Mouse (Mus musculus): Measurements from ENCODE around the gene Abca7. TPM values are rescaled to one million over a fixed set of nuclear protein-coding genes. Genes with fewer than 3 reads are reported as not detected.

Abca7 gene
- polyA plus RNA-seq, 1 experiment from 2014 or later: 2.6 TPM

DNA sequence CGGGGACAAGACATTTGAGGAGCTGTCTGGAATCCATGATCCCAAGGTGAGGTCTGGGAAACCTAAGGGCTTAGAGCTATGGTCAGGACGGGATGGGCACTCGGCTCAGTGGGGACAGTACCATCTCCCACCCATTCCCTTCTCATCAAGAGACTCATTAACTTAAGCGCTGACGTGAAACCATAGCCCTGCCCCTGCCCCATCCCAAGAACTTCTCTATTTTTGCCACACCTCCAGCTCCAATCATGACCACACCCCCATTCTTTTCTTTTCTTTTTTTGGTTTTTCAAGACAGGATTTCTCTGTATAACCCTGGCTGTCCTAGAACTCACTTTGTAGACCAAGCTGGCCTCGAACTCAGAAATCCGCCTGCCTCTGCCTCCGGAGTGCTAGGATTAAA is 21.6 kb upstream of the Abca7 start:
- ATAC-seq (ENCODE audit: insufficient number of reproducible peaks, insufficient read depth, low FRiP score, low TSS enrichment): no peak
- 84% methylated on average over 8 of the region's 8 CpGs for WGBS
- H3K4me3 ChIP-seq: no peak overlapping the region

GRCm38 (mm10) chr10:79976071-79976721 is 20.1 kb upstream of the Abca7 start:
- Histone ChIP-seq H3K27ac (no peak overlapping the region), H3K36me3 (peaks cover 63% of the 10 kb centered on the region), H3K4me3 (no peak overlapping the region), H3K4me2 (replicated peaks) (no peak overlapping the region), H3K27me3 (peaks cover 6% of the 10 kb centered on the region; the same call in 1 of the 2 replicates), H3K9ac (no peak overlapping the region), H3K9me3 (no peaks in the 10 kb centered on the region), H3K4me1 (peaks cover 2% of the 10 kb centered on the region; the same call in 1 of the 2 replicates)
- ATAC-seq (ENCODE audit: insufficient number of reproducible peaks, insufficient read depth, low FRiP score, low TSS enrichment): no peak
- 90% methylated on average over 28 of the region's 28 CpGs for WGBS

More for the DNA sequence above, 21.6 kb upstream of the Abca7 start:
- Histone ChIP-seq H3K27ac (no peak overlapping the region), H3K9ac (no peak overlapping the region), H3K27me3 (peaks cover 16% of the 10 kb centered on the region; the same call in 1 of the 2 replicates), H3K4me2 (replicated peaks) (no peak overlapping the region), H3K9me3 (no peaks in the 10 kb centered on the region), H3K36me3 (peaks cover 56% of the 10 kb centered on the region), H3K4me1 (peaks cover 7% of the 10 kb centered on the region; the same call in 1 of the 2 replicates)

DNA sequence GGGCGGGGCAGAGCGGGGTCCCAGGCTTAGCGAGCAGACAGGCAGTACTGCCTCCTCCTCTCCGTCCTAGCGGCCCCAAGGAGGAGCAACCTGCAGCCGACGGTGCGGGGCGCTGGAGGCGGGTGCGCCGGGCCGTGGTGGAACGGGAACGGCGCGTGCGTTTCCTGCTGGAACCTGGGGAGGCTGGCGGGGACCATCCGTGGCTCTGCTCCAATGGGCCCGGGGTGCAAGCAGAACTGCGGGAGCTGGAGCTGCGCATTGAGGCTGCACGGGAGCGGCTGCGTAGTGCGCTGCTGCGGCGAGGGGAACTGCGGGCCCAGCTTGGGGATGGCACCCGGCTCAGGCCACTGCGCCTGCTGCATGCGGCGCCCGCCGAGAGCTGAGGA is 19.6 kb upstream of the Abca7 start:
- ATAC-seq (ENCODE audit: insufficient number of reproducible peaks, insufficient read depth, low FRiP score, low TSS enrichment): no peak
- 78% methylated on average over 31 of the region's 36 CpGs for WGBS
- Histone ChIP-seq H3K27me3 (peaks cover under 1% of the 10 kb centered on the region; the same call in 1 of the 2 replicates), H3K27ac (no peak overlapping the region), H3K4me3 (no peak overlapping the region), H3K9ac (no peak overlapping the region), H3K4me1 (no peaks in the 10 kb centered on the region), H3K36me3 (peaks cover 67% of the 10 kb centered on the region), H3K4me2 (replicated peaks) (no peak overlapping the region), H3K9me3 (no peaks in the 10 kb centered on the region)

DNA sequence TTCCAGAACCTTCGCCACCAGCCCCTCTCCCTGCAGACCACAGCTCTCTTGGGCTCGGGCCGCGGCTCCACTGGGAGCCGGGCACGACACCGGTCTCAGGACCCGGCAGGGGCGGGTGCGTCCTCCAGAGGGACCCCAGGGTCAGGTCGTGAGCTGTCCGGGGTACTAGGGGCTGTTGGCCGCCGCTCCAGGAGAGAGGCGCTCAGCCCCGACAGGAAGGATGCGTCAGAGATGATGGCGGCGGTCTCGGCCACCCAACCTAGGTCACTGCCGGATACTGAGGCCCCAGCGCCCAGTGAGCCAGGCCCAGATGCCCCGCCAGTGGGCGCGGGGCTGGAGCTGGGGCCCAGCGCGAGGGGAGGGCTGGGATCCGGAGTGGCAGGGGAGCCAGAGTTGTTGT is 19.0 kb upstream of the Abca7 start:
- Histone ChIP-seq H3K4me2 (replicated peaks) (no peak overlapping the region), H3K27me3 (no peaks in the 10 kb centered on the region), H3K36me3 (peaks cover 67% of the 10 kb centered on the region), H3K9ac (no peak overlapping the region), H3K4me3 (no peak overlapping the region), H3K9me3 (no peaks in the 10 kb centered on the region), H3K4me1 (peaks cover 1% of the 10 kb centered on the region), H3K27ac (no peak overlapping the region)
- no peak for ATAC-seq (ENCODE audit: insufficient number of reproducible peaks, insufficient read depth, low FRiP score, low TSS enrichment)
- 84% methylated on average over 28 of the region's 28 CpGs for WGBS

DNA sequence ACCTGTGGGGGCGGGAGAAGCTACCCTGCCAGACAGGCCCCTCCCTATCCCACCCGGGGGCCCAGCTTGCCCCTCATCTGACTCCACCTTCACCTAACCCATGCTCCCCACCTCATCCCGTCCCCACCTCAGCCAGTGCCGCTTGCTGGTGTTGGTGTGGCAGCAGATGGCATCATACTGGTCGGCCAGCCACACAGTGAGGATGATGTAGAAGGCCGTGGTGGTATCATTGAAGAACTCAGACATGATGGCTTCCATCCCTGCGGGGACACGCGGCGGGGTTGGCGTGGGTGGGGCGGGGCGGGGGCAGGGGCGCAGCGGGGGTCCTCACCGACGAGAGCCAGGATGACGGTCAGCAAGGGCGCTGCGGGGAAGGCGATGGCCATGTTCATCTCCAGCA is 18.2 kb upstream of the Abca7 start:
- no peak overlapping the region for H3K9ac ChIP-seq
- H3K27ac ChIP-seq: no peak overlapping the region
- no peak overlapping the region for H3K4me3 ChIP-seq
- H3K36me3 ChIP-seq: peaks cover 67% of the 10 kb centered on the region
- ATAC-seq (ENCODE audit: insufficient number of reproducible peaks, insufficient read depth, low FRiP score, low TSS enrichment): no peak
- no peak overlapping the region for H3K4me2 ChIP-seq (replicated peaks)
- H3K27me3 ChIP-seq: no peaks in the 10 kb centered on the region
- H3K9me3 ChIP-seq: no peaks in the 10 kb centered on the region
- peaks cover 8% of the 10 kb centered on the region for H3K4me1 ChIP-seq
- 95% methylated on average over 20 of the region's 21 CpGs for WGBS

DNA sequence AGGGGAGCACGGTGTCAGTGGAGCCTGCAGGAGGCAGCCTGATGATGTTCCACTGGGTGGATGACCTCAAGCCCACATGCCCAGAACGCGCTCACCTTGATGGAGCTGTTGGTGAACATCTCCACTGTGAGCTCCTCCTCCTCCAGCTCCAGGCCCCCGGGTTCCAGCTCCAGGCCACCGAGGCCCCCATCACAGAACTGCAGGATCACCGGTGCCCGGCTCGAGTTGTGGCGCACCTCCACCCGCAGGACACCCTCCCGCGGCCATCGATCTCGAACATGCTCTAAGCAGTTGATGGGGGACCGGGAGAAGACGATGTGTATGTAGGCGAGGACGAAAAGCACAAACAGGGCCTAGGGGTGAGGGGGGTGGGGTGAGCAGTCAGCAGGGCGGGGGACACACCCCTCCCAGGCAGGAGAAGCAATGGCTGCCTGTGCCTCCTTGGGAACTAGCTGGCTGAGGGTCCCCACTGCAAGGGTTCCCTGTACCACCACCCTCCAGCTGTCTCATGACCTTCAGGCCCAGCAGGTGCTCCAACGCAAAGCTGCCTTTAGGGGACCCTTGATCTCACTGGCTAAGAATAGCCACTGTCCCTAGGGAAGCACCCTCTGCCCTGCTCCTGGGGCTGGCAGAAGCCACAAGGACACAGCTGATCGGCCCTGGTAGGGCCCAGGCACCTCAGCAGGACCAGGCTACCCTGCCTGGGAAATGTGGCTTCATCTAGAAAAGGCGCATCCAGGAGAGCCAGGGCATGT is 16.7 kb upstream of the Abca7 start:
- peaks cover 61% of the 10 kb centered on the region for H3K36me3 ChIP-seq
- H3K4me3 ChIP-seq: no peak overlapping the region
- H3K9me3 ChIP-seq: no peaks in the 10 kb centered on the region
- no peak for ATAC-seq (ENCODE audit: insufficient number of reproducible peaks, insufficient read depth, low FRiP score, low TSS enrichment)
- H3K4me2 ChIP-seq (replicated peaks): no peak overlapping the region
- 0 out of 2 replicates have a peak overlapping the region, but pooled peaks have one; percentile 12 for H3K9ac ChIP-seq
- 91% methylated on average over 22 of the region's 22 CpGs for WGBS
- no peak overlapping the region for H3K27ac ChIP-seq
- H3K27me3 ChIP-seq: no peaks in the 10 kb centered on the region
- H3K4me1 ChIP-seq: peaks cover 14% of the 10 kb centered on the region

DNA sequence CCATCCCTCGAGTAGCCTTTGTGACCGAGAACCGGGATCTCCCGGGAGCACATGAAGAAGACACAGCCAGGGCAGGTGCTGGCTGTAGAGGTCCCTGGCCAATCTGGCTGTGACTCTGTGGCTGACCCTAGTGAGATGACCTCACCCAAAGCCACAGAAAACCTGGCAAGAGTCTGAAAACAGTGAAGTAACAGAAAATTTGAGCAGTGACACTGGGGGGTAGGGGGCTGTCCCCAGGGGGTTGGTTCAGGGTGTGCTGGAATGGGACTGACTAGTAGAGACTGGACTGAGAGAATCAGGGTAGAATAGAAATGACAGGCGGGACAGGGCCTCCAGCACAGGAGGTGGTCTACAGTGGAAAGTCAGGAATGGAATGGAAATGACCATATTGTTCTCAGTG is 13.1 kb upstream of the Abca7 start:
- H3K36me3 ChIP-seq: peaks cover 25% of the 10 kb centered on the region

DNA sequence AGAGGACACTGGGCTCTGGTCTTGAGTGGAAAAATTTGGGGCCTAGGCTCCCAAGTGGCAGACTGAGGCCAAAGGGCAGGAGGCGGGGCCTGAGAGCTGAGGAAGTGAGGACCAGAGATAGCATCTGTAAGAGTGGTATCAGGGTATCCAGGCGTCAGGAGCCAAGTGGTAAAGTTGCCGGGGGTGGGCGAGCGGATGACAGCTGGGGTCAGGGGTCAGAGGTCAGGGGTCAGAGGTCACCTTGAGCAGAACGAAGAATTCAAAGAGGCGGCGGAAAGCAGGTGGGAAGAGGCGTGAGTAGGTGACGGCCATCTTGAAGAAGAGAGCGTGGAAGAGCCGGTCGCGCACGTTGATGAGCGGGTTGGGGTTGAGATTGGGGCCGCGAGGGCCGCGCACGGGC is 12.6 kb upstream of the Abca7 start:
- Histone ChIP-seq H3K27ac (peak overlapping the region; percentile 93), H3K4me2 (replicated peaks) (peak overlapping the region; percentile 90), H3K4me1 (peaks cover 39% of the 10 kb centered on the region), H3K27me3 (no peaks in the 10 kb centered on the region), H3K36me3 (peaks cover 20% of the 10 kb centered on the region), H3K9ac (peak overlapping the region; percentile 87), H3K4me3 (peak overlapping the region; percentile 76), H3K9me3 (no peaks in the 10 kb centered on the region)
- WGBS: under 1% methylated on average over 16 of the region's 21 CpGs
- no peak for ATAC-seq (ENCODE audit: insufficient number of reproducible peaks, insufficient read depth, low FRiP score, low TSS enrichment)

More for the DNA sequence above, 13.1 kb upstream of the Abca7 start:
- Histone ChIP-seq H3K4me3 (peak overlapping the region; percentile 76), H3K27ac (peak overlapping the region; percentile 93; the same call in 1 of the 2 replicates), H3K9ac (peak overlapping the region; percentile 87), H3K9me3 (no peaks in the 10 kb centered on the region), H3K4me2 (replicated peaks) (peak overlapping the region; percentile 90), H3K4me1 (peaks cover 39% of the 10 kb centered on the region), H3K27me3 (no peaks in the 10 kb centered on the region)
- no peak for ATAC-seq (ENCODE audit: insufficient number of reproducible peaks, insufficient read depth, low FRiP score, low TSS enrichment)
- 74% methylated on average over 5 of the region's 5 CpGs for WGBS

- Histone ChIP-seq H3K4me1 (peaks cover 41% of the 10 kb centered on the region), H3K27ac (peak within 1 kb of the TSS; percentile 93), H3K9ac (peak within 1 kb of the TSS; percentile 87), H3K4me3 (peak within 1 kb of the TSS; percentile 76), H3K27me3 (no peaks in the 10 kb centered on the region), H3K9me3 (no peaks in the 10 kb centered on the region), H3K36me3 (peaks cover 14% of the 10 kb centered on the region), H3K4me2 (replicated peaks) (peak within 1 kb of the TSS; percentile 90)
- ATAC-seq (ENCODE audit: insufficient number of reproducible peaks, insufficient read depth, low FRiP score, low TSS enrichment): peak; percentile 71
- WGBS: under 1% methylated on average over 49 of the region's 49 CpGs
Observed at GRCm38 (mm10) chr10:79984195-79984816, 12.0 kb upstream of the Abca7 start, which contains the start of gene Tmem259. TSS of gene Tmem259 (minus strand) at chr10:79984330.

- Histone ChIP-seq H3K4me1 (peaks cover 47% of the 10 kb centered on the region), H3K4me3 (peak overlapping the region; percentile 76), H3K36me3 (peaks cover 10% of the 10 kb centered on the region; the same call in 1 of the 2 replicates), H3K27ac (peak overlapping the region; percentile 93), H3K9ac (peak overlapping the region; percentile 49), H3K9me3 (no peaks in the 10 kb centered on the region), H3K4me2 (replicated peaks) (peak overlapping the region; percentile 90), H3K27me3 (no peaks in the 10 kb centered on the region; the same call in 1 of the 2 replicates)
- ATAC-seq (ENCODE audit: insufficient number of reproducible peaks, insufficient read depth, low FRiP score, low TSS enrichment): peak; percentile 87
- under 1% methylated on average over 22 of the region's 22 CpGs for WGBS
Observed at GRCm38 (mm10) chr10:79984871-79985270, 11.4 kb upstream of the Abca7 start.

GRCm38 (mm10) chr10:79985334-79986231 is 10.7 kb upstream of the Abca7 start:
- H3K4me2 ChIP-seq (replicated peaks): peak overlapping the region; percentile 90
- peak overlapping the region; percentile 76 for H3K4me3 ChIP-seq
- no peak for ATAC-seq (ENCODE audit: insufficient number of reproducible peaks, insufficient read depth, low FRiP score, low TSS enrichment)
- peak overlapping the region; percentile 93 for H3K27ac ChIP-seq
- WGBS: 4% methylated on average over 35 of the region's 35 CpGs
- H3K27me3 ChIP-seq: no peaks in the 10 kb centered on the region; the same call in 1 of the 2 replicates
- H3K36me3 ChIP-seq: peaks cover 7% of the 10 kb centered on the region; the same call in 1 of the 2 replicates
- no peaks in the 10 kb centered on the region for H3K9me3 ChIP-seq
- peaks cover 50% of the 10 kb centered on the region for H3K4me1 ChIP-seq
- peak overlapping the region; percentile 49 for H3K9ac ChIP-seq

Measured in embryonic facial prominence, embryonic 12.5 days (tissue).